Mouse (Mus musculus) spleen, adult 2 months (tissue): ENCODE results near the gene Mettl1.

Experiments used
- CTCF ChIP-seq: fragments of 200-500 bp; IDR thresholded peaks from 2 replicates; pipeline ENCODE4 v1.5.1; 2011; ENCODE audit warnings: mild to moderate bottlenecking, inconsistent platforms; ENCODE audit not compliant: insufficient read depth, insufficient read length, insufficient replicate concordance; ENCODE audit errors: extremely low read depth
- POLR2A ChIP-seq: fragments of 200-500 bp; IDR thresholded peaks from 2 replicates; pipeline ENCODE4 v1.6.1; 2011; ENCODE audit warnings: low read depth, low read length, inconsistent platforms

DNA sequence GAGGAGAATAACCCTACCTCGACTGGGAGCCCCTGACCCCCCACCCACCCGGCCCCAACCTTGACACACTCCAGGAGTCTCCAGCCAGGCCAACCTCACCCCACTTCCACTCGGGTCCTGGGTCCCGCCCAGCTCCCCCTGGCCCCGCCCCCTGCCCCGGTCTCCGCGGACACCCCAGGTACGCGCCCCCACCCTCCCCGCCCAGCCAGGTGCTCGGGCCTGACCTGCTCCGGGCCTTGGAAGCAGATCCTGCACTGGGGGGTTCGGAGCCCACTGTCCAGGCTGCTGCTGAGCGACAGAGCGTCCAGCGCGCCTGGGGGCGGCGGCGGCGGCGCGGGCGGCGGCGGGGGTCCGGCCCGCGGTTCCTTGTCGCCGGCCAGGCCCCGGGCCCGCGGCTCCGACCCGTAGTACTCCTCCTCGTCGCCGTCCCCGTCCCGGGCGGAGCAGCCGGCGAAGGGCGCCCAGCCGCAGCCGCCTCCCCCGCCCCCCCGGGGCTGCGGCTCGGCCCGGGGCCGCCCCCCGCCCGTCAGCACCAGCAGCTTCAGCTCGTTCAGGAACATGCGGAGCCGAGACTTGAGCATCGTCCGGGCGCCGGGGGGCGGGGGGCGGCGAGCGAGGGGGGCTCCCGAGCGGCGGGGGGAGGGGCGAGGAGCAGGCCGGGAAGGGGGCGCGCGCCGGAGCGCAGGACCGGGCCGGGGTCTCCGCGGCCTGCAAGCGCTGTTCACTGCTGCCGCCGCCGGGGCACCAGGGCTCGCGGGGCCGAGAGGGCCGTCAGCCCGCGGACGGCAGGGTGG, 18.2 kb downstream of the Mettl1 start:
- TF ChIP-seq POLR2A (no peak), CTCF (no peak)
